ENCODE assay signal across 25 mouse cellular contexts in genomic region chr8:126045751-126046150, GRCm38 (mm10). TPM values are rescaled to one million over a fixed set of nuclear protein-coding genes. Genes with fewer than 3 reads are reported as not detected.
DNase-seq lines count a peak whose midpoint lies in the region; ATAC-seq and TF ChIP-seq lines count a peak whose summit lies in the region.
"Had no signal": no experiment of that assay in that cellular context is flagged by ENCODE, and none has a peak within 500 bp of the region (broad histone marks: within the 10 kb centered on the region; RNA-seq: fewer than 3 reads in every experiment).

No protein-coding gene starts in this region.

- H3K36me3 ChIP-seq in forebrain, postnatal 0 days (ENCODE audit: insufficient read depth) = no peaks in the 10 kb centered on the region
- H3K36me3 ChIP-seq in forebrain, embryonic 14.5 days (ENCODE audit: control insufficient read depth, insufficient read depth, low read length) = no peaks in the 10 kb centered on the region
- H3K36me3 ChIP-seq in liver, embryonic 11.5 days (ENCODE audit: control insufficient read depth, insufficient read depth, low read length) = no peaks in the 10 kb centered on the region
- H3K36me3 ChIP-seq: embryonic facial prominence, embryonic 10.5 days; embryonic facial prominence, embryonic 12.5 days; G1E had no signal

- H3K27me3 ChIP-seq in forebrain, postnatal 0 days (ENCODE audit: insufficient read depth, low read length) = no peaks in the 10 kb centered on the region
- H3K27me3 ChIP-seq in forebrain, embryonic 14.5 days (replicated peaks; ENCODE audit: control insufficient read depth, insufficient read depth, low read length) = no peaks in the 10 kb centered on the region
- no peaks in the 10 kb centered on the region for H3K27me3 ChIP-seq in liver, embryonic 11.5 days (replicated peaks; ENCODE audit: control insufficient read depth, insufficient read depth, low read length)
- H3K27me3 ChIP-seq: embryonic facial prominence, embryonic 12.5 days; forebrain, embryonic 13.5 days; Patski had no signal

- H3K27ac ChIP-seq in forebrain, postnatal 0 days (ENCODE audit: low read depth, low read length) = no peak overlapping the region
- H3K27ac ChIP-seq in forebrain, embryonic 14.5 days (ENCODE audit: low read depth, low read length) = no peak overlapping the region
- H3K27ac ChIP-seq in layer of hippocampus, adult 2 months = no peak overlapping the region
- no peak overlapping the region for H3K27ac ChIP-seq in liver, embryonic 11.5 days (ENCODE audit: low read depth, low read length)
- H3K27ac ChIP-seq: embryonic facial prominence, embryonic 10.5 days; embryonic facial prominence, embryonic 12.5 days; forebrain, embryonic 13.5 days had no signal

- H3K9ac ChIP-seq in forebrain, postnatal 0 days = no peak overlapping the region
- H3K9ac ChIP-seq in forebrain, embryonic 14.5 days (ENCODE audit: low read length) = no peak overlapping the region
- H3K9ac ChIP-seq in liver, embryonic 11.5 days (ENCODE audit: low read depth, low read length) = no peak overlapping the region
- H3K9ac ChIP-seq: embryonic facial prominence, embryonic 12.5 days; forebrain, embryonic 13.5 days had no signal

- no peaks in the 10 kb centered on the region for H3K4me1 ChIP-seq in forebrain, postnatal 0 days (ENCODE audit: insufficient read depth)
- no peaks in the 10 kb centered on the region for H3K4me1 ChIP-seq in forebrain, embryonic 14.5 days (ENCODE audit: control insufficient read depth, insufficient read depth, low read length)
- H3K4me1 ChIP-seq in liver, embryonic 11.5 days (replicated peaks; ENCODE audit: control insufficient read depth, insufficient read depth, low read length) = no peaks in the 10 kb centered on the region
- H3K4me1 ChIP-seq: embryonic facial prominence, embryonic 10.5 days; embryonic facial prominence, embryonic 12.5 days; forebrain, embryonic 13.5 days had no signal

- ATAC-seq in forebrain, postnatal 0 days = peak; percentile 53; the same call in 1 of the 2 replicates
- no peak for ATAC-seq in forebrain, embryonic 14.5 days
- no peak for ATAC-seq in liver, embryonic 11.5 days (replicated peaks; ENCODE audit: low FRiP score)
- ATAC-seq: activated CD4-positive, CD25-positive, alpha-beta regulatory T cell, adult 4 months; CD4-positive, CD25-positive, alpha-beta regulatory T cell, adult 4 months; forebrain, embryonic 13.5 days; forebrain, embryonic 16.5 days; Patski had no signal

- peak; percentile 51 for DNase-seq in forebrain, postnatal 0 days
- no peak for DNase-seq in forebrain, embryonic 14.5 days (ENCODE audit: low spot score)
- DNase-seq in layer of hippocampus, adult 18-20 months (ENCODE audit: low spot score in 2 of 2) = peak; percentile 40 to 71
- no peak for DNase-seq in layer of hippocampus, postnatal 36 days
- peak; percentile 33 to 45 for DNase-seq in layer of hippocampus, adult 2 months (ENCODE audit: low spot score in 2 of 2)
- peak; percentile 47 for DNase-seq in layer of hippocampus, adult 9-11 months
- no peak for DNase-seq in liver, embryonic 11.5 days (ENCODE audit: low spot score)
- DNase-seq in ovary, postnatal 36 days (ENCODE audit: low spot score) = no peak
- DNase-seq: adrenal gland, adult 8-10 months; adrenal gland, postnatal 14 days; adrenal gland, postnatal 36 days; B cell, adult 2 months; cerebellum, adult 11-12 months; cerebellum, adult 9-10 months; cerebellum, postnatal 10 days; cerebellum, postnatal 25 days had no signal

- no peak overlapping the region for H3K4me2 ChIP-seq in forebrain, postnatal 0 days (ENCODE audit: low read depth)
- H3K4me2 ChIP-seq in forebrain, embryonic 14.5 days (ENCODE audit: low read length) = no peak overlapping the region
- H3K4me2 ChIP-seq in liver, embryonic 11.5 days = no peak overlapping the region
- H3K4me2 ChIP-seq: embryonic facial prominence, embryonic 12.5 days; forebrain, embryonic 13.5 days had no signal

- WGBS in forebrain, postnatal 0 days = 68% methylated on average over 4 of the region's 4 CpGs
- WGBS in forebrain, embryonic 14.5 days = 83% methylated on average over 4 of the region's 4 CpGs
- 82% methylated on average over 4 of the region's 4 CpGs for WGBS in liver, embryonic 11.5 days

- H3K4me3 ChIP-seq in forebrain, postnatal 0 days (ENCODE audit: low read depth, low read length) = no peak overlapping the region
- H3K4me3 ChIP-seq in forebrain, embryonic 14.5 days (ENCODE audit: low read depth, low read length) = no peak overlapping the region
- H3K4me3 ChIP-seq in layer of hippocampus, adult 2 months = no peak overlapping the region
- H3K4me3 ChIP-seq in liver, embryonic 11.5 days (ENCODE audit: low read depth, low read length) = no peak overlapping the region
- H3K4me3 ChIP-seq: embryonic facial prominence, embryonic 10.5 days; embryonic facial prominence, embryonic 12.5 days; forebrain, embryonic 13.5 days had no signal

- TF ChIP-seq CTCF in forebrain, postnatal 0 days (IDR thresholded peaks at IDR 0.05; ENCODE audit: low read depth) = no peak
- no peak for TF ChIP-seq CTCF in layer of hippocampus, adult 2 months (conservative IDR thresholded peaks at IDR 0.05)

- no peaks in the 10 kb centered on the region for H3K9me3 ChIP-seq in forebrain, postnatal 0 days (ENCODE audit: low read length)
- no peaks in the 10 kb centered on the region for H3K9me3 ChIP-seq in forebrain, embryonic 14.5 days (replicated peaks; ENCODE audit: control insufficient read depth, low read length)
- H3K9me3 ChIP-seq in liver, embryonic 11.5 days (ENCODE audit: control insufficient read depth, low read length) = no peaks in the 10 kb centered on the region
- H3K9me3 ChIP-seq: embryonic facial prominence, embryonic 10.5 days; embryonic facial prominence, embryonic 12.5 days; forebrain, embryonic 13.5 days had no signal

RNA-seq across cellular contexts. Expression of gene Kcnk1, which starts 50.8 kb away (rescaled TPM):
- 43.6 and 43.9 TPM in 2 replicates for total RNA-seq in forebrain, postnatal 0 days (2014; rRNA removed)
- polyA plus RNA-seq in forebrain, postnatal 0 days (2015; fragmentation: Nextera tagmentation; extraction: Ambion mirVana) = 32.3 and 38.8 TPM in 2 replicates
- polyA plus RNA-seq in forebrain, embryonic 14.5 days (2014; fragmentation: Nextera tagmentation; extraction: Ambion mirVana) = 11.9 and 16.1 TPM in 2 replicates
- 10 to 100 TPM; 77.8 to 77.9 TPM for total RNA-seq in layer of hippocampus, adult 18-20 months (2021)
- 10 to 100 TPM; 69.4 to 82.5 TPM for total RNA-seq in layer of hippocampus, postnatal 36 days (2021)
- total RNA-seq in layer of hippocampus, adult 2 months (2021) = 10 to 100 TPM; 73.4 to 77.5 TPM
- 1.9 and 2.1 TPM in 2 replicates for polyA plus RNA-seq in liver, embryonic 11.5 days (2014; fragmentation: Nextera tagmentation; extraction: Ambion mirVana)
- total RNA-seq: CH12.LX had no signal
- polyA plus RNA-seq: activated CD4-positive, CD25-positive, alpha-beta regulatory T cell, adult 4 months; CD4-positive, CD25-positive, alpha-beta regulatory T cell, adult 4 months; G1E had no signal

Comparison
In these comparisons a context has a peak if more than half of its experiments do, and no peak if none do; other contexts are left out.
1. DNase-seq: peak in forebrain, postnatal 0 days (single experiment), layer of hippocampus, adult 18-20 months (2 of 2), layer of hippocampus, adult 2 months (2 of 2) and layer of hippocampus, adult 9-11 months (single experiment); none in forebrain, embryonic 14.5 days (single experiment), layer of hippocampus, postnatal 36 days (0 of 2), liver, embryonic 11.5 days (single experiment) and ovary, postnatal 36 days (single experiment).